Mouse (Mus musculus) large intestine, adult 2 months (tissue): ENCODE results near the gene Mark2. TPM values are rescaled to one million over a fixed set of nuclear protein-coding genes. Genes with fewer than 3 reads are reported as not detected.

Experiments
- DNase-seq: peaks from one replicate; pipeline ENCODE4 v3.0.0-alpha.2; 2012; ENCODE audit warnings: low read depth, low spot score
- WGBS: fragments of 180-500 bp; shearing (Covaris S2); methylation state at CpG from one replicate; pipeline ENCODE4 v1.1.7; 2018; 5-methylcytosine and 5-hydroxymethylcytosine counted together
- polyA plus RNA-seq: library from polyadenylated mRNA; depleted of rRNA; stranded (reverse); fragments of >200 nt; gene quantifications from 2 replicates; pipeline ENCODE4 v1.2.3, GENCODE M21; 2012

The Mark2 gene
- polyA plus RNA-seq, 1 experiment: 108 TPM

GRCm38 (mm10) chr19:7301647-7302492, 39.8 kb downstream of the Mark2 start:
- WGBS: 11% methylated on average over 7 of the region's 7 CpGs
- DNase-seq: no peak

GRCm38 (mm10) chr19:7300078-7300477, 41.6 kb downstream of the Mark2 start:
- no peak for DNase-seq
- 88% methylated on average over 1 of the region's 1 CpGs for WGBS

GRCm38 (mm10) chr19:7299052-7299451, 42.6 kb downstream of the Mark2 start:
- no peak for DNase-seq

- no peak for DNase-seq
- WGBS: 45% methylated on average over 4 of the region's 4 CpGs
Measured at GRCm38 (mm10) chr19:7295959-7296358, 45.7 kb downstream of the Mark2 start.

GRCm38 (mm10) chr19:7295071-7295658, 46.5 kb downstream of the Mark2 start:
- 19% methylated on average over 15 of the region's 15 CpGs for WGBS
- no peak for DNase-seq

- no peak for DNase-seq
- WGBS: 22% methylated on average over 8 of the region's 8 CpGs
Measured at GRCm38 (mm10) chr19:7294098-7294876, 47.4 kb downstream of the Mark2 start.

GRCm38 (mm10) chr19:7291958-7292709, 49.5 kb downstream of the Mark2 start:
- no peak for DNase-seq
- 73% methylated on average over 7 of the region's 7 CpGs for WGBS

GRCm38 (mm10) chr19:7289767-7290166, 51.9 kb downstream of the Mark2 start:
- WGBS: 10% methylated on average over 2 of the region's 2 CpGs
- no peak for DNase-seq

- WGBS: 80% methylated on average over 3 of the region's 3 CpGs
- DNase-seq: no peak
Measured at GRCm38 (mm10) chr19:7288288-7288687, 53.4 kb downstream of the Mark2 start.

- WGBS: 80% methylated on average over 12 of the region's 12 CpGs
- DNase-seq: no peak
Measured at GRCm38 (mm10) chr19:7286563-7287315, 54.9 kb downstream of the Mark2 start.

- no peak for DNase-seq
- 87% methylated on average over 18 of the region's 18 CpGs for WGBS
Measured at GRCm38 (mm10) chr19:7280557-7281330, 60.9 kb downstream of the Mark2 start.

- whole genome bisulfite sequencing: 51% methylated on average over 6 of the region's 6 CpGs
- no peak for DNase-seq
Measured at GRCm38 (mm10) chr19:7279114-7279513, 62.5 kb downstream of the Mark2 start.

- no peak for DNase-seq
- 82% methylated on average over 6 of the region's 6 CpGs for WGBS
Measured at GRCm38 (mm10) chr19:7278200-7278906, 63.3 kb downstream of the Mark2 start.

GRCm38 (mm10) chr19:7276796-7277195, 64.9 kb downstream of the Mark2 start:
- 74% methylated on average over 7 of the region's 7 CpGs for WGBS

GRCm38 (mm10) chr19:7276053-7276659, 65.5 kb downstream of the Mark2 start:
- 81% methylated on average over 7 of the region's 7 CpGs for WGBS
- DNase-seq: no peak

More at GRCm38 (mm10) chr19:7276796-7277195, 64.9 kb downstream of the Mark2 start:
- DNase-seq: no peak

- 40% methylated on average over 7 of the region's 7 CpGs for WGBS
- DNase-seq: no peak
Measured at GRCm38 (mm10) chr19:7275131-7275789, 66.4 kb downstream of the Mark2 start.
